Mouse (Mus musculus): Measurements from ENCODE around the gene Ppp6r1. TPM values are rescaled to one million over a fixed set of nuclear protein-coding genes. Genes with fewer than 3 reads are reported as not detected.

Gene Ppp6r1
- 100 to 1,000 TPM; 127 TPM for total RNA-seq (2021)
- long read RNA-seq, transcript Ppp6r1-201 (24 exons, 3,862 nt): major isoform, 94 of 131 reads
- long read RNA-seq, partial matches to known transcripts: 9 of 131 reads
- long read RNA-seq, other reads (novel, unspliced or antisense): 28 of 131 reads

GRCm38 (mm10) chr7:4658912-4659551, at the start of gene Ppp6r1:
TSS of gene Ppp6r1 (minus strand) at chr7:4659019.
- peak; percentile 98 to 99 for DNase-seq (ENCODE audit: low spot score in 2 of 2)

- no peak for DNase-seq (ENCODE audit: low spot score in 2 of 2)
Observed at GRCm38 (mm10) chr7:4705098-4705497, 46.3 kb upstream of the Ppp6r1 start.

- no peak for DNase-seq (ENCODE audit: low spot score in 2 of 2)
Observed at GRCm38 (mm10) chr7:4703195-4703594, 44.4 kb upstream of the Ppp6r1 start.

GRCm38 (mm10) chr7:4702334-4702733, 43.5 kb upstream of the Ppp6r1 start:
- DNase-seq (ENCODE audit: low spot score in 2 of 2): no peak

GRCm38 (mm10) chr7:4693004-4693403, 34.2 kb upstream of the Ppp6r1 start:
- no peak for DNase-seq (ENCODE audit: low spot score in 2 of 2)

GRCm38 (mm10) chr7:4690951-4691653, 32.3 kb upstream of the Ppp6r1 start:
- DNase-seq (ENCODE audit: low spot score in 2 of 2): no peak

GRCm38 (mm10) chr7:4690387-4690786, 31.6 kb upstream of the Ppp6r1 start, which contains the start of gene Brsk1:
TSS of gene Brsk1 (plus strand) at chr7:4690604.
- DNase-seq (ENCODE audit: low spot score in 2 of 2): peak; percentile 68 to 84

- peak; percentile 88 to 96 for DNase-seq (ENCODE audit: low spot score in 2 of 2)
Observed at GRCm38 (mm10) chr7:4684632-4685417, 26.0 kb upstream of the Ppp6r1 start, which contains the start of gene Hspbp1. TSS of gene Hspbp1 (minus strand) at chr7:4685068.

GRCm38 (mm10) chr7:4684203-4684602, 25.4 kb upstream of the Ppp6r1 start:
- DNase-seq (ENCODE audit: low spot score in 2 of 2): no peak

- DNase-seq (ENCODE audit: low spot score in 2 of 2): no peak
Observed at GRCm38 (mm10) chr7:4683307-4683706, 24.5 kb upstream of the Ppp6r1 start.

GRCm38 (mm10) chr7:4675200-4675599, 16.4 kb upstream of the Ppp6r1 start:
- DNase-seq (ENCODE audit: low spot score in 2 of 2): no peak

GRCm38 (mm10) chr7:4674114-4674731, 15.4 kb upstream of the Ppp6r1 start:
- no peak for DNase-seq (ENCODE audit: low spot score in 2 of 2)

GRCm38 (mm10) chr7:4671956-4672355, 13.1 kb upstream of the Ppp6r1 start:
- DNase-seq (ENCODE audit: low spot score in 2 of 2): no peak

- no peak for DNase-seq (ENCODE audit: low spot score in 2 of 2)
Observed at GRCm38 (mm10) chr7:4670655-4671255, 11.9 kb upstream of the Ppp6r1 start.

GRCm38 (mm10) chr7:4669156-4669555, 10.3 kb upstream of the Ppp6r1 start:
- no peak for DNase-seq (ENCODE audit: low spot score in 2 of 2)

GRCm38 (mm10) chr7:4668506-4668905, 9.7 kb upstream of the Ppp6r1 start:
- DNase-seq (ENCODE audit: low spot score in 2 of 2): no peak

- DNase-seq (ENCODE audit: low spot score in 2 of 2): no peak
Observed at GRCm38 (mm10) chr7:4666871-4667270, 8.1 kb upstream of the Ppp6r1 start.

GRCm38 (mm10) chr7:4663742-4664141, 4.9 kb upstream of the Ppp6r1 start:
- DNase-seq (ENCODE audit: low spot score in 2 of 2): no peak

- no peak for DNase-seq (ENCODE audit: low spot score in 2 of 2)
Observed at GRCm38 (mm10) chr7:4663179-4663578, 4.4 kb upstream of the Ppp6r1 start.

- no peak for DNase-seq (ENCODE audit: low spot score in 2 of 2)
Observed at GRCm38 (mm10) chr7:4659911-4660443, 1.2 kb upstream of the Ppp6r1 start.
